Mouse (Mus musculus) ovary, adult 18-20 months (tissue): ENCODE results near the gene Lrp4.
"Not testable (repeated sequence)": the region's sequence is repeated elsewhere in the genome, so short reads cannot be mapped to it uniquely, and the experiment has no call there.

Experiments used
- DNase-seq: peaks from one replicate; pipeline ENCODE4 v3.0.0; 2022; ENCODE audit warnings: low spot score, mixed read lengths

Lrp4 gene

GRCm38 (mm10) chr2:91484698-91485097, 27.4 kb downstream of the Lrp4 start:
- DNase-seq, result no peak

- DNase-seq, result no peak
These were observed 27.9 kb downstream of the Lrp4 start for GRCm38 (mm10) chr2:91485256-91485655.

DNA sequence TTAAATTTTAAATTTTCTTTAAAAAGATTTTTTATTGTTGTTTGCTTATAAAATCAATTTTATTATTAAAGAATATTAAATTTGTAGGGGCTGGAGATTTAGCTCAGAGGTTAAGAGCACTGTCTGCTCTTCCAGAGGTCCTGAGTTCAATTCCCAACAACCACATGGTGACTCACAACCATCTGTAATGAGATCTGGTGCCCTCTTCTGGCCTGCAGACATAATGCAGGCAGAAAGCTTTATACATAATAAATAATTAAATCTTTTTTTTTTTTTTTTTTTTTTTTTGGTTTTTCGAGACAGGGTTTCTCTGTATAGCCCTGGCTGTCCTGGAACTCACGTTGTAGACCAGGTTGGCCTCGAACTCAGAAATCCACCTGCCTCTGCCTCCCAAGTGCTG, 30.0 kb downstream of the Lrp4 start:
- DNase-seq, result not testable (repeated sequence)

DNA sequence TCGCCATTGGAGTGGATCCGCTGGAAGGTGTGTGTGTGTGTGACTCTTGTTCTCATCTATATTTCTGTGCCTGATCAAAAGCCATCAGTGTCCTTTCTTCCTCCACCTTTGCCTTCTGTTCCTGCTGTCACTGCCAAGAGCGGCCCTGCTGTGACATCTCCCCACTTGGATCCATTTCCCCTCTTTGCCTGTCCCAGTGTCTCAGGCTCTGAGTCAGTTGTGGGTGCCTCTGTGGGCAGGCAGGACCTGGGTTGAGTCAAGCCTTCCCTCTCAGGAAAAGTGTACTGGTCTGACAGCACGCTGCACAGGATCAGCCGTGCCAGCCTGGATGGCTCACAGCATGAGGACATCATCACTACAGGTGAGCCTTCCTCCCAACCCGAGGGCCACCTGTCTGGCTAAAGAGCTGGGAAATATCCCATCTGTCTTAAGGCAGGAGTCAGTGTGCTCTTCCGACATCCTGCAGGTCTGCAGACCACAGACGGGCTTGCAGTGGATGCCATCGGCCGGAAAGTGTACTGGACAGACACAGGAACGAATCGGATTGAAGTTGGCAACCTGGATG, 34.8 kb downstream of the Lrp4 start:
- DNase-seq, result no peak

GRCm38 (mm10) chr2:91493981-91494380, 36.7 kb downstream of the Lrp4 start:
- no peak for DNase-seq

- no peak for DNase-seq
These were observed 40.9 kb downstream of the Lrp4 start for GRCm38 (mm10) chr2:91498093-91498719.

- no peak for DNase-seq
These were observed 50.8 kb downstream of the Lrp4 start for GRCm38 (mm10) chr2:91508076-91508475.

DNA sequence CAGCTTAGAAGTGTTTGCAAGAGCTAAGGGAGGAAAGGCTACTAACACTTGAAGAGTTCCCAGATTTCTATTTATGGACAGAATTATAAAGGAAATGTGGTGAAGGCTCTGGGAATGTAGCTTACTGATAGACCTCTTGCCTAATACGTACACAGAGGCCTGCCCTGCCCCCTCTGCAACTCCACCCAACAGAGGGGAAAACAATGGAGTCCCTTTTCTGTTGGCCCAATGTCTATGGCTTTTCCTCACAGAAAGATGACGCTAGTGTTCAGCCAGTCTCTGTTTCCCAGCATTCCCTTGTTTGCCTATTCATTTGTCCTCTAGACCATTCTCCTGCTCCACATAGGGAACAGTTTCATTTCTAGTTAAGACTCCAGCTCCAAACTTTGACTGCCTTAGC, 59.9 kb downstream of the Lrp4 start:
- no peak for DNase-seq

DNA sequence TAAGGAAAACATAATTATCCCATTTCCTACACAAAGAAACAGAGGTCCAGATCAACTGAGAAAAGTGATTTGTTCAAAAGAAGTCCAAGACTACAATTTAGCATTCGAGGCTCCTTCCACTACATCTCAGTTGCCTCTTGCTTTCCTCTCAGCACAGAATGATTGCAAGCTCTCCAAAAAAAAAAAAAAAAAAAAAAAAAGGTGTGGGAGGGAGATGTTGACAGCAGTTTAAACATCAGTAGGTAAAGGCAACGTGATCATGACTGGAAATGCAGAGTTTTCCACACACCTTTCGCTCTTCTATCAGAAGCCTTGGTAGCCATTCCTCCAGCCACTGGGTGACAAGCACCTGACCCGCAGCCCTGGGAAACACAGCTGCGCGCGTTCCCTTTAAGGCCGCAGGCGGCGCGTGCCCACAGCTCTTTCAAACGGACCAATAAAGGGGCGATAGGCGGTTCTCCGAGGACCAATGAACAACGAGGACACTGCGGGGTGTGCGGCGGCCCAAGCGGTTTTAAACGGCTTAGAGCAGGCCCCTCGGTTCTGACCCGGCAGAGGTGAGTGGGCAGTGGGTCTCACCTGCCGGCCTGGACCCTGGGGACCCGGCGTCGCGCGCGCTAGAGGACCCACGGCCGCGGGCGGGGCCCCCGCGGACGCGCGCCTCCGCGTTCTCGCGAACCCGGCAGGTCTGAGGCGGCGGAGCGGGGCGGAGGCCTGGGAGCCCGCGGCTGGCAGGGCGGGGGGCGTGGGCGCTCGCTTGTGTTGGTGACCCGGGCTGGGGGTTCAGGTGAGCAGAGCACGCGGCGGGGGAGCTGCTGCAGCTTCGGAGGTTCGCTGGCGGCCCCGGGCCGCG, 69.2 kb downstream of the Lrp4 start, which contains the start of gene Ckap5:
Ckap5 (plus strand) TSS at position 469 of the 853 bp plus-strand sequence.
- peak; percentile 87 for DNase-seq

- no peak for DNase-seq
These were observed 69.8 kb downstream of the Lrp4 start for GRCm38 (mm10) chr2:91527147-91527486.

- peak; percentile 82 for DNase-seq
These were observed 80.4 kb downstream of the Lrp4 start for GRCm38 (mm10) chr2:91537588-91538205.
